In genomic region chr8:127449066-127449840, GRCm38 (mm10) we compare ENCODE assay signal across 28 mouse cellular contexts.
A peak's percentile ranks its signal among the peaks of the same experiment; 100 is the strongest.
DNase-seq lines count a peak whose midpoint lies in the region; ATAC-seq and TF ChIP-seq lines count a peak whose summit lies in the region.
"Had no signal": no experiment of that assay in that cellular context is flagged by ENCODE, and none has a peak within 500 bp of the region (broad histone marks: within the 10 kb centered on the region; RNA-seq: fewer than 3 reads in every experiment).

No protein-coding gene starts in this region.

- DNase-seq in liver, adult 2 months (ENCODE audit: extremely low read depth, low read depth, low spot score): peak; percentile 96
- DNase-seq in liver, embryonic 11.5 days (ENCODE audit: low spot score): no peak
- DNase-seq in adipocyte (ENCODE audit: low spot score): peak; percentile 19
- DNase-seq in heart, postnatal 4 days: no peak
- no peak for DNase-seq in layer of hippocampus, adult 9-10 months (ENCODE audit: low spot score)
- DNase-seq: adrenal gland, postnatal 36 days; B cell, adult 2 months; cerebellum, adult 18-20 months; cerebellum, postnatal 10 days; forebrain, postnatal 0 days; gastrocnemius, postnatal 10 days; heart, adult 18-20 months; kidney, adult 11 months; kidney, postnatal 25 days; layer of hippocampus, postnatal 36 days; left cerebral cortex, postnatal 4 days; right cerebral cortex, postnatal 25 days had no signal

- WGBS in forebrain, embryonic 12.5 days: 93% methylated on average over 6 of the region's 6 CpGs
- 95% methylated on average over 6 of the region's 6 CpGs for WGBS in forebrain, embryonic 13.5 days
- 67% methylated on average over 6 of the region's 6 CpGs for WGBS in liver, adult 2 months
- 89% methylated on average over 6 of the region's 6 CpGs for WGBS in liver, embryonic 11.5 days
- 87% methylated on average over 6 of the region's 6 CpGs for WGBS in small intestine, adult 2 months

- ATAC-seq in forebrain, embryonic 12.5 days (ENCODE audit: low FRiP score): no peak
- ATAC-seq in forebrain, embryonic 13.5 days: no peak
- no peak for ATAC-seq in liver, embryonic 11.5 days (replicated peaks; ENCODE audit: low FRiP score)
- ATAC-seq: forebrain, postnatal 0 days; hindbrain, postnatal 0 days; midbrain, embryonic 15.5 days had no signal

- H3K27ac ChIP-seq in forebrain, embryonic 12.5 days: peak overlapping the region; percentile 50; the same call in 1 of the 2 replicates
- no peak overlapping the region for H3K27ac ChIP-seq in forebrain, embryonic 13.5 days
- H3K27ac ChIP-seq in liver, adult 2 months (replicated peaks; ENCODE audit: insufficient read depth, low read depth, low read length): peak overlapping the region; percentile 93
- H3K27ac ChIP-seq in liver, embryonic 11.5 days (ENCODE audit: low read depth, low read length): no peak overlapping the region
- peak overlapping the region; percentile 52 for H3K27ac ChIP-seq in small intestine, adult 2 months (ENCODE audit: insufficient read depth, low read depth, low read length)
- H3K27ac ChIP-seq: hindbrain, postnatal 0 days; kidney, embryonic 15.5 days; layer of hippocampus, adult 2 months; liver, embryonic 15.5 days; lung, embryonic 15.5 days; midbrain, embryonic 10.5 days; midbrain, embryonic 15.5 days had no signal

- no peak overlapping the region for H3K4me2 ChIP-seq in forebrain, embryonic 12.5 days
- H3K4me2 ChIP-seq in forebrain, embryonic 13.5 days: no peak overlapping the region
- no peak overlapping the region for H3K4me2 ChIP-seq in liver, embryonic 11.5 days
- H3K4me2 ChIP-seq: heart, embryonic 11.5 days; kidney, embryonic 15.5 days; liver, embryonic 15.5 days; lung, embryonic 15.5 days; midbrain, embryonic 15.5 days had no signal

- peaks cover 5% of the 10 kb centered on the region for H3K36me3 ChIP-seq in forebrain, embryonic 12.5 days (replicated peaks)
- H3K36me3 ChIP-seq in forebrain, embryonic 13.5 days (ENCODE audit: poor library complexity, severe bottlenecking): 0 out of 2 replicates have a peak, but pooled peaks cover 6% of the 10 kb centered on the region
- no peaks in the 10 kb centered on the region for H3K36me3 ChIP-seq in liver, adult 2 months (ENCODE audit: control insufficient read depth, insufficient read depth, low read length)
- H3K36me3 ChIP-seq in liver, embryonic 11.5 days (ENCODE audit: control insufficient read depth, insufficient read depth, low read length): no peaks in the 10 kb centered on the region
- no peaks in the 10 kb centered on the region for H3K36me3 ChIP-seq in small intestine, adult 2 months (ENCODE audit: control insufficient read depth, insufficient read depth, low read length)
- H3K36me3 ChIP-seq: liver, embryonic 15.5 days; lung, embryonic 15.5 days; midbrain, embryonic 15.5 days had no signal

- TF ChIP-seq CTCF in liver, adult 2 months (IDR thresholded peaks at IDR 0.05; ENCODE audit: low read depth, low read length): no peak
- TF ChIP-seq CTCF in small intestine, adult 2 months (IDR thresholded peaks at IDR 0.05; ENCODE audit: extremely low read depth, insufficient read length, insufficient replicate concordance, low read depth, low read length): no peak

- peaks cover 32% of the 10 kb centered on the region for H3K4me1 ChIP-seq in forebrain, embryonic 12.5 days
- H3K4me1 ChIP-seq in forebrain, embryonic 13.5 days: peaks cover 35% of the 10 kb centered on the region
- peaks cover 31% of the 10 kb centered on the region for H3K4me1 ChIP-seq in liver, adult 2 months (ENCODE audit: control insufficient read depth, insufficient read depth, low read length)
- 0 out of 2 replicates have a peak, but pooled peaks cover 2% of the 10 kb centered on the region for H3K4me1 ChIP-seq in liver, embryonic 11.5 days (replicated peaks; ENCODE audit: control insufficient read depth, insufficient read depth, low read length)
- peaks cover 10% of the 10 kb centered on the region; the same call in 1 of the 2 replicates for H3K4me1 ChIP-seq in small intestine, adult 2 months (ENCODE audit: control insufficient read depth, insufficient read depth, insufficient read length, low read length)
- H3K4me1 ChIP-seq: kidney, embryonic 15.5 days; liver, embryonic 15.5 days; lung, embryonic 15.5 days had no signal

- H3K9ac ChIP-seq in forebrain, embryonic 12.5 days: no peak overlapping the region
- no peak overlapping the region for H3K9ac ChIP-seq in forebrain, embryonic 13.5 days
- no peak overlapping the region; the same call in 1 of the 2 replicates for H3K9ac ChIP-seq in liver, adult 2 months (ENCODE audit: low read depth, low read length)
- H3K9ac ChIP-seq in liver, embryonic 11.5 days (ENCODE audit: low read depth, low read length): no peak overlapping the region
- H3K9ac ChIP-seq: forebrain, postnatal 0 days; kidney, embryonic 15.5 days; liver, embryonic 15.5 days; lung, embryonic 15.5 days; midbrain, embryonic 15.5 days had no signal

- no peaks in the 10 kb centered on the region; the same call in 1 of the 2 replicates for H3K79me2 ChIP-seq in liver, adult 2 months (ENCODE audit: control insufficient read depth, insufficient read depth, low read length)

- no peak overlapping the region for H3K4me3 ChIP-seq in forebrain, embryonic 12.5 days (replicated peaks)
- H3K4me3 ChIP-seq in forebrain, embryonic 13.5 days: no peak overlapping the region
- H3K4me3 ChIP-seq in liver, adult 2 months (ENCODE audit: insufficient read depth, low read depth, low read length): no peak overlapping the region
- no peak overlapping the region for H3K4me3 ChIP-seq in liver, embryonic 11.5 days (ENCODE audit: low read depth, low read length)
- no peak overlapping the region for H3K4me3 ChIP-seq in small intestine, adult 2 months (ENCODE audit: low read depth, low read length)
- H3K4me3 ChIP-seq: kidney, embryonic 15.5 days; layer of hippocampus, adult 2 months; liver, embryonic 15.5 days; lung, embryonic 15.5 days; midbrain, embryonic 10.5 days; midbrain, embryonic 15.5 days had no signal

- no peak for TF ChIP-seq POLR2A in liver, adult 2 months (IDR thresholded peaks at IDR 0.05; ENCODE audit: extremely low read depth, insufficient read depth, low read length)
- no peak for TF ChIP-seq POLR2A in small intestine, adult 2 months (IDR thresholded peaks at IDR 0.05; ENCODE audit: low read depth, low read length)

- no peaks in the 10 kb centered on the region for H3K27me3 ChIP-seq in forebrain, embryonic 12.5 days
- H3K27me3 ChIP-seq in forebrain, embryonic 13.5 days: no peaks in the 10 kb centered on the region
- no peaks in the 10 kb centered on the region for H3K27me3 ChIP-seq in liver, adult 2 months (ENCODE audit: control insufficient read depth, insufficient read depth, low read length)
- no peaks in the 10 kb centered on the region for H3K27me3 ChIP-seq in liver, embryonic 11.5 days (replicated peaks; ENCODE audit: control insufficient read depth, insufficient read depth, low read length)
- no peaks in the 10 kb centered on the region for H3K27me3 ChIP-seq in small intestine, adult 2 months (ENCODE audit: control insufficient read depth, insufficient read depth, low read length)
- H3K27me3 ChIP-seq: kidney, embryonic 15.5 days; liver, embryonic 15.5 days; lung, embryonic 15.5 days; midbrain, embryonic 15.5 days had no signal

- H3K9me3 ChIP-seq in forebrain, embryonic 12.5 days: no peaks in the 10 kb centered on the region
- no peaks in the 10 kb centered on the region for H3K9me3 ChIP-seq in forebrain, embryonic 13.5 days (replicated peaks)
- H3K9me3 ChIP-seq in liver, embryonic 11.5 days (ENCODE audit: control insufficient read depth, low read length): no peaks in the 10 kb centered on the region
- H3K9me3 ChIP-seq: kidney, embryonic 15.5 days; liver, embryonic 15.5 days; lung, embryonic 15.5 days; midbrain, embryonic 10.5 days; midbrain, embryonic 15.5 days had no signal

Comparison
In these comparisons a context has a peak if more than half of its experiments do, and no peak if none do; other contexts are left out.
1. H3K27ac ChIP-seq: peak in forebrain, embryonic 12.5 days (single experiment), liver, adult 2 months (single experiment) and small intestine, adult 2 months (single experiment); none in forebrain, embryonic 13.5 days (single experiment) and liver, embryonic 11.5 days (single experiment).
2. DNase-seq: peak in liver, adult 2 months (single experiment) and adipocyte (single experiment); none in liver, embryonic 11.5 days (single experiment), heart, postnatal 4 days (single experiment) and layer of hippocampus, adult 9-10 months (single experiment).